Mouse (Mus musculus) frontal cortex, postnatal 10 days (tissue): Measurements from ENCODE around the gene Zfc3h1.

Experiments used
- DNase-seq, 2 experiments: peaks; one replicate each; pipeline ENCODE4 v3.0.0; 2022; ENCODE audit warnings: low spot score in 2 of 2, mixed read lengths in 1 of 2

Zfc3h1 gene

GRCm38 (mm10) chr10:115384221-115385017 lies at the start of gene Zfc3h1, which contains the start of gene Thap2:
Zfc3h1 (plus strand) TSS chr10:115384959.
Thap2 (minus strand) TSS chr10:115384443.
- DNase-seq = peak; percentile 98 to 99

GRCm38 (mm10) chr10:115336901-115337300 lies 47.9 kb upstream of the Zfc3h1 start:
- no peak for DNase-seq

GRCm38 (mm10) chr10:115339820-115340328 lies 44.9 kb upstream of the Zfc3h1 start:
- no peak for DNase-seq

DNA sequence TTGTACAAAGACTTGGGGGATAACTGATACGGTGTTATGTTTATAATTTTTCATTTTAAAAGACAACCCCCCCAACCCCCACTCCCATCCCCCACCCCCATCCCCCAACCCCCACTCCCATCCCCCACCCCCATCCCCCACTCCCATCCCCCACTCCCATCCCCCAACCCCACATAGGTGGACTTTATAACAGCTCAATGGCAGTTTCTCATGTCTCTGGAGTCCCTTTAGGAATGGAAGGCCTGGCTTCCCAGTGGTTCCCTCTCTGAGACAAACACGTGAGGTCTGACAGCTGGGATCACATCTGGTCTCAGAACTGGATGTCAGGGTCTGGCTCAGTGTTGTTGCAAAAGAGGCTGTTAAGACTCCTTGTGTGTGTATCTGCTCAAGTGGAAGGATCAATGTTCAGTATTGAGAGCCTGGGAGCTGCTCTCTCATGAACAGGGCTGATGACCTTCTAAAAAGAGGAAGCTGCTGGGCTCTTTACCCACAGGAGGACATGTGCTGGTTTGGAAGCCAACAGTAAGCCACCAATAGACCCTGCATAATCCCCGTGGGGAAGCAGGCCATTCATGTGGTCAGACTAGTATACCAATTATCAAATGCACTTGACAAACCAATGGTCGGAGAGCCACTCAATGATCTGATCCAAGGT lies 41.9 kb upstream of the Zfc3h1 start:
- no peak for DNase-seq

- no peak for DNase-seq
Observed at GRCm38 (mm10) chr10:115346444-115346843, 38.3 kb upstream of the Zfc3h1 start.

DNA sequence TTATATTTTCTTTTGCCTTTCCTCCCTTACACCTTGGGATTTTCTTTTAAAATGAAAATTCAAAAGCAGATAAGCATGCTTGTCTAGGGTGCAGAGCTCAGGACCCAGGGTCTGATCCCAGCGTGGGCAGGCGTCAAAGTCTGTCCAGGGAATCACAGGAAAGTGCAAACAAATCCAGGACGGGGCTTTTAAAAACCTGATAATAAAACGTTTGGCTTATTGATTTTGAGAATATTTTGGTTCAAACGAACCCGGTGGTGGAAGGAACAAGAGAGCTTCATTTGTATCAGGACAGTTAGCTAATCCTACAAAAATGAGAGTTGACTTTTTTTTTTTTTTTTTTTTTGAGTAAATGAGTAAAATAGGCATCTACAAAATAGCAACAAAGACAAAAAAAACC lies 36.6 kb upstream of the Zfc3h1 start:
- DNase-seq = no peak

- DNase-seq = no peak
Observed at GRCm38 (mm10) chr10:115349029-115349428, 35.7 kb upstream of the Zfc3h1 start.

DNA sequence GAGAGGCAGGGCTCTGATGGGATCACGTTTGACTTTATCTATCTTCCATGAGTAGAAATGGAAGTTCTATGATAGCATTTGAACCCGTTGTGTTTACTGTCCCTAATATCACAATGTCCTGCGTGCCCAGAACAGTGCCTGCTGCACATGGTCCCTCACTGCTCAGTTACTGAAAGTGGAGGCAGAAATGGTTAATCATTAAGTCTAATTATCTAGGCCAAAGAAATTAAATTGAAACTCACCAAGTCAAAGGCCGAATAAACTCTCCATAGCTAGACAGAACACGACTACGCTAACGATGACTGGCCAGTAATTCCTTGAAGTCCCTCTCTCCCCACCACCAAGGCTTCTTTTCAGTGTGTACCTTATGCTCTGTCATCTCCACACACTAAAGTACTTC lies 35.2 kb upstream of the Zfc3h1 start:
- no peak for DNase-seq

GRCm38 (mm10) chr10:115350810-115351397 lies 33.9 kb upstream of the Zfc3h1 start:
- no peak for DNase-seq

DNA sequence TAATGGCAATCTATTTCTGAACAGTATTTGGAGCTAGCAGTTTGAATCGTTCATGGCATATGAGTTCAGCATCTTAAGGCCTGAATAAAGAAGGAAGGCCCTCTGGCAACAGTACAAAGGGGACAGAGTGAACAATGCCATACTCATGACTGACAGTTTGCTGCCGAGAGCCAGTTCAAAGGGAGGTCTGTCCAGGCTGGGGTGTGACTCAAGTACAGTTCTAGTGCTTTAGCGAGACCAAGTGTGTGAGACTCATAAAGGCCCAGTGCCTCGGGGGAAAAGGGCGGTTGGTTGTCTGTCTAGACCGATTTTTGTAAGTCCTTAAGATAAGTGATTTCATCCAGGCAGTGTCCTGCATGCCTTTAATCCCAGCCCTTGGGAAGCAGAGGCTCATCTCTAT lies 30.2 kb upstream of the Zfc3h1 start:
- no peak for DNase-seq

GRCm38 (mm10) chr10:115355016-115355415 lies 29.7 kb upstream of the Zfc3h1 start:
- no peak for DNase-seq

- no peak for DNase-seq
Observed at GRCm38 (mm10) chr10:115356106-115356505, 28.7 kb upstream of the Zfc3h1 start.

DNA sequence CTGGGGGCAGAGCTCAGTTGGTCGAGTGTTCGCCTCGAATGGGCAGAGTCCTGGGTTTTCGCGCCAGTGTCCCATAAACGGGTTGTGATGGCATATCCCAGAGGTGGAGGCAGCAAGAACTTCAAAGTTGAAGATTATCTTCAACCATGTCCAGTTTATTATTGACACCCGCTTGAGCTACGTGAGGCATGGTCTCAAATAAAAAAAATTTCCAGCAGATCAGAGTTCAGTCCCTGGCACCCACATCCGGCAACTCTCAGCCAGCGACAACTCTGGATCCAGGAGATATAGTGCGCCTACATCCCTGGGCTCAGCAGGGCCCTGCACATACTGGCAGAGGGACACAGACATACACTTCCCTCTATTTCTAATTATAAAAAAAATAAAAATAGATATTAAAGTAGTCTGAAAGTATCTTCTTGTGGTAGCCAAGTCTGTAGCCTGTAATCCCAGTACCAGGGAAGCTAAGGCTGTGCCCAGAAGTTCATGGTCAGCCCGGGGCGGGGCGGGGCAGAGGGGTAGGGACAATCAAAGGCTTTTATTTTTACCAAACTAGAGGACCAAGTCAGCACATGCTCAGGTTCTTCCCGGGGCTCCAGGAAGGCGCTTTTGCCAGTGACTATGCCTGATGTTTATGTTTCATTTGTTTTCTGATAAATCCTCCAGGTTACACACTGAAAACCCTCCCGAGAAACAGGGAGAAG lies 26.4 kb upstream of the Zfc3h1 start:
- DNase-seq = no peak

DNA sequence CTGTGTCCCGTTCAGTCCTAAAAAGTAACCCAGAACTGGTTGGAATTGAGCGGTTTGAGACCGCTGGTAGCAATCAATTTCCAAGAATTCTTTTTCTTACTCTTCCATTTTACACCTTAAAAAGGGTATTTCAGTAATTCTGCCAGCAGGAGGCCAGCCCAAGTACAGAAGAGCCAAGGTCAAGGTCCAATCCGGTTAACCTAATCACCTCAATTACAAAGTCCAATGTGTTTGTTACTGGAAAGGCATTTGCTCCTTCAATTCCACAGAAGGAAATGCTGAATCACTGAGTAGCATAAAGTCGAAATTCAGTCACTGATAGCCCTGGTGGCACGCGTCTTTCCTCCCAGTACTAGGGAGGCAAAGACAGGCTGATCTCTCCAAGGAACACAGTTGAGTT lies 25.7 kb upstream of the Zfc3h1 start:
- DNase-seq = no peak

- peak; percentile 93 for DNase-seq
Observed at GRCm38 (mm10) chr10:115361840-115362622, 22.7 kb upstream of the Zfc3h1 start, which contains the start of gene Tmem19. Tmem19 (minus strand) TSS chr10:115362501.

GRCm38 (mm10) chr10:115362623-115362964 lies 22.2 kb upstream of the Zfc3h1 start:
- DNase-seq = no peak

DNA sequence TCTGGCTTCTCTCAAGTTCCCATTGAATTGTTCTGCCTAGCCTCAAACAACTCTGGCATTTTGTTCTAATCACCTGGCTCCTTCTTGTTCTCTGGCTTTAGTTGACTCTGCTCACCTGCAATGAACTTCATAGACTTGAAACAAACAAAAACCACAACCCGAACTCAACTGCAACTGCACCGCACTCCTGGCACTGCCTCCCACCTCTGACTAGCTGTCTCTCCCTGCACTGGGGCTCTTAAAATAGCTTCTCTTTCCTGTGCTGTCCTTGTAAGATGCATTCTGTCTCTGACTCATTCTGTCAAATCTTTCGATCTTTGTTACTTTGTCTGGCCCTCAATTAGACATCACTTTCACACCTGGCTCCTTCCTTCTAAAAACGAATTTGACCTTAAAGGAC lies 21.6 kb upstream of the Zfc3h1 start:
- no peak for DNase-seq

GRCm38 (mm10) chr10:115381506-115382084 lies 3.2 kb upstream of the Zfc3h1 start:
- DNase-seq = no peak

DNA sequence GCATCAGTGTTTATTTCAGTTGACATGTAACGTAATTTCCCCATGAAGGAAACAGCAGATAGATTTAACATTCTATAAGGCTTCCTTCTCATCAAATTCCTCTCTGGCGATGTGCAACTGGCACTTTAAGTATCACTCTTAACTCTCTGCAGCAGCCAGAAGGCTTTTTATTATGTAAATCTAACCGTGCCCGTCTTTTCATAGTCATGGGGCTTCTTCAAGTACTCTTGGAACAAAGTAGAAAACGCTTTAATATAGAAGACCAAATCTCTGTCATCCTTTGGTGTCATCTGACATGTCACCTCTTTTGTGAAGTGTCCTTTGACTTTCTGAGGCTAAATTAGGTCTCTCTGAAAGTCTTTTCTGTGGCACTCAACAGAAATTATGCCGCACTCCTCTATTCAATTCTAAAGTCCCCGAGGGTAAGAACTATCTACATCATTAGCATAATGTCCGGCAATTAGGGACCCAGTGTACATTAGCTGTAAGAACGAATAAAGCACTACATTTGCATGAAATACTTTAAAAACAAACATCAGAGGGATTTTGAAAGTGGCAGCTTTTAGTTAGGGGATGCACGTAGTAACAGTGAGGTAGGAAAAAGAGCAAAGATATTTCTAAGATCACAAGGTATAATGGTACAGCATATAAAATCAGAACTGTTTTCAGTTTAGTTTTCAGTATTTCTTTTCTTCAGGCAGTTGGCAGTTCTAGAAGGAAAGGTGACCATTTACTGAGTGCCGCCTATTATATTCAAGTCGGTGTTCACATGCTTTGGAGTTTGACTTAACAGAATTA lies 1.7 kb upstream of the Zfc3h1 start:
- DNase-seq = no peak

- peak in 1 of 2 experiments; percentile 63 for DNase-seq
Observed at GRCm38 (mm10) chr10:115383644-115384220, 1.0 kb upstream of the Zfc3h1 start.
